Mouse (Mus musculus): ENCODE data around the gene Mfn2.

Mfn2 gene

DNA sequence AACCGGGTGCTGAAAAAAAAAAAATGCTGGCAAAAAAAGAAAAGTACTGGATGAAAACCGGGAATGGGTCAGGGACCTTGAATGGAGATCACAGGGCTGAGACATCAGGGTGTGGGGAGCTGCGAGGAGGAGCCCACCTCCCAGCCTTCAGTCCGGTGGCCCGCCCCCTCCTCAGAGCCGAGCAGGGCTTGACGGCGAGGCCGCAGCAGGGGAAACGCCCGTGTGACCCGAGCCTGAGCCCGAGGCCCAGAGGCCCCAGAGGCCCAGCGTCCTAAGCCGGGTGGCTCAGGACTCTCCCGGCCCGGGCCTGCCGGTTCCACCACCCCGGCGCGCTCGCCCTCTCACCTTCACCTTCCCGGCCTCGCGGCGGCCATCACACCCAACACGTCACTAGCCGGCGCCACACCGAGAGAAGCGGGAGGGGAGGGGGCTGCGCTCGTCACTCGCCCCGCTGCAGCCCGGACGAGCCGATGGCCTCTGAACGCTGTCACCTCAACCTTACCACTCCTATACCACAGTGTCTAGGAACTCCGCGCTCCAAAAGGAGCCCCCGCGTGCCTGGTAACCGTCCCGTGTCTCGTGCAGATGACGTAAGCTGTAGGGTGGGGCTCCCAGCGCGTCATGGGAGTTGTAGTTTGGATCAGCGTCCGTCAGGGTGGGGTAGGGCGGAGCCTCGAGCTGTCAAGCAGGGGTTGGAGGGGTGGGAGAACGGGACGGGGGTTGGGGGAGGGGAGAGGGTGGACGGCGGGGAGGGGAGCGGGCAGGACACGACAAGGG lies at the start of gene Mfn2:
Gene Mfn2, minus strand, starts transcription at position 392 of the 777 bp plus-strand sequence.
- peak; percentile 89 for DNase-seq (ENCODE audit: low spot score)

DNA sequence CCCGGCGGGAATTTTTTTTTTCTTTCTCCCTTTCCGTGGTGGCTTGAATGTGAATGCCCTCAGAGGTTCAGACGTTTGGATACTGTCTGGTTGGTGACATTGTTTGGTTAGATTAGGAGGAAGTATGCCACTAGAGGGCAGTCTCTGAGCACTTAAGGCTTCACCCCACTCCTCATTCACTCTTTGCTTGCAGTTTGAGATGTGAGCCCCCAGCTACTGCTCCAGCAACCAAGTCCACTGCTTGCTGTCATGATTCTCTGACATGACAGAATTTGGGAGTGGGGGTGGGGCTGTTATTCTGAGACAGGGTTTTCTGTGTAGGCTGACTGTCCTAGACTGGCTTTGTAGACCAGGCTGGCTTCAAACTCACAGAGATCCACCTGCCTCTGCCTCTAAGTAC lies 49.1 kb upstream of the Mfn2 start:
- DNase-seq (ENCODE audit: low spot score): no peak

DNA sequence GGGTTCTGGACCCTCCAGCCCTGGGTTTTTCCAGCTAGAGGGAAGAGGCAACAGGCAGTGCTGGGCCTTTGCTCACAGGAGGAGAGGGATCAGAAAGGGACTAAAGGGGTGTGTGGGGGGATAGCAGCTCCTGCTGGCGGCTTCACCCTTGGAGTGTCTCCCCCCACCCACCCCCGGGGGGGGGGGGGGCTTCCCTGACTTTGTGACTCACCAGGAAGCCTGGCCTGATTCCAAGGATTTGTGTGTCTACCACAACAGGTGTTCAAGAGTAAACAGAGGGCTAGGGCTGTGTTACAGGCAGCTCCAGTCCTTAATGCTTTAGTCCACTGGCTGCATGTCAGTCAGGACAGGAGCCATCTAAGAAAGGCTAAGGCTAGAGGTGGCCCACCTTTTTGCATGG lies 43.0 kb upstream of the Mfn2 start:
- DNase-seq (ENCODE audit: low spot score): no peak

DNA sequence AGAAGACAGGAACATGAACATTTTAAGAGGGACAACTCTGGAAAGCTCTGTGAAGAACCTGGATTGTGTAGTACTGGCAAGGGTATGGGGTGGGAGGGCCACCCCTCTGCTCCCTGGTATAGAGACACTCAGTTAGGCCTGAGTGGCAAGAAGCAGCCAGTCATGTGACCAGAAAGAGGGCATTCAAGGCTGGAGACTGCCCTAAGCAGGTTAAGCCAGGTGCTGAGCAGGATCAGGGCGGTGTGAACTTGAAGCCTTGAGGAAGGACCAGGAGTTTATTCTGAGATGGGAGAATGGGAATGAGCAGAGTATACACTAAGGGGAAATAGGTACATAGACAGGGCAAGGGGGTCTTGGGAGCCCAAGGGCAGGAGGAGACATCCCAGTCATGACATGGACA lies 38.5 kb upstream of the Mfn2 start:
- DNase-seq (ENCODE audit: low spot score): no peak

DNA sequence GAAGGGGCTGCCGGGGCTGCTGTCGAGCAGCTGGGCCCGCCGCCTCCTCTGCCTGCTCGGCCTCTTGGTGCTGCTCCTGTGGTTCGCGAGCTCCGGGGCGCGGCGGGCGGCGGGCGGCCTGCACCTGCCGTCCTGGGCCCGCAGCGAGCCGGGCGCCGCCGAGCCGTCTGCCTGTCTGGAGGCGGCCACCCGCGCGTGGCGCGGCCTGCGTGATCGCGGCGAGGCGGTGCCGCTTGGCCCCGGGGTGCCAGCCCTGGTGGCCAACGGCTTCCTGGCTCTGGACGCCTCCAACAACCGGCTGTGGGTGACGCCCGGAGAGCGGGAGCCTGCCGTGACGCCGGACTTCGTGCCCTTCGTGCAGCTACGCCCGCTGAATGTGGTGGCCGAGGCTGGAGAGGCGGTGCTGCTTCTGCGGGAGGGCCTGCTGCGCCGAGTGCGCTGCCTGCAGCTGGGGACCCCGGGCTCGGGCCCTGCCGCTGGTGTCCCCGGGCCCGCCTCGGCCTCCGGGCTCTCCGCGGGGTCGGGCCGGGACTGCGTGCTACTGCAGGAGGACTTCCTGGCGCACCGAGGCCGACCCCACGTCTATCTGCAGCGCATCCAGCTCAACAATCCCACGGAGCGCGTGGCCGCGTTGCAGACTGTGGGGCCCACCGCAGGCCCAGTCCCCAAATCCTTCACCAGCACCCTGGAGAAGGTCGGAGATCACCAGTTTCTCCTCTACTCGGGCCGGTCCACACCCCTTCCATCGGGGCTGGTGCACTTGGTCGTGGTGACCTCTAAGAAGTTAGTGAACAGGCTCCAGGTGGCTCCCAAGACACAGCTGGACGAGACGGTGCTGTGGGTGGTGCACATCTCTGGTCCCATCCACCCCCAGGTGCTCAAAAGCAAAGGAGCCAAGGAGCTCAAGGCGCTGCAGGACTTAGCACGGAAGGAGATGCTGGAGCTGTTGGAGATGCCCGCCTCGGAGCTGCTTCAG lies 36.8 kb upstream of the Mfn2 start:
- peak; percentile 59 for DNase-seq (ENCODE audit: low spot score)

DNA sequence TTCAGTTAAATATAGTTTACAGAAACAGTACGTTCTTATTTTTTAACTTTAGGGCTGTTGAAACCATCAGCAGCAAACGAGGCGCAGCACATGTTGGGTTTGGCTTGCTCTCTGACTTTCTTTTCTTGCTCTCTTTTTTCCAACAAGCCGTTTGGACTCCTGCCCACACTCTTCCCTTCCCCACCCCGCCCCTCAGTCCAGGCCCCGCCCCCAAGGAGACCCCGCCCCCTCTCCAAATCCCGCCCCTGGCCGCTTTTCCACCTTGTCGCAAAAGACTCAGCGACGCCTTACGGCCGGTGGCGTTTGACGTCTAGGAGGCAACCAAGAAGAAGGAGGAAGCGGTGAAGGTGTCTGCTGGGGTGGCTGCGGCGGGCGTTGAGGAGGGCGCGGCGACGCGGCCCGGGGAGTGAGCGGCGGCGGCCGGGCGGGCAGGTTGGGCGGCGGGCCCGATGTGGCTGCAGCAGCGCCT lies 36.1 kb upstream of the Mfn2 start, which contains the start of gene 2510039O18Rik:
Gene 2510039O18Rik, plus strand, starts transcription at position 320 of the 469 bp plus-strand sequence.
- DNase-seq (ENCODE audit: low spot score): peak; percentile 89

DNA sequence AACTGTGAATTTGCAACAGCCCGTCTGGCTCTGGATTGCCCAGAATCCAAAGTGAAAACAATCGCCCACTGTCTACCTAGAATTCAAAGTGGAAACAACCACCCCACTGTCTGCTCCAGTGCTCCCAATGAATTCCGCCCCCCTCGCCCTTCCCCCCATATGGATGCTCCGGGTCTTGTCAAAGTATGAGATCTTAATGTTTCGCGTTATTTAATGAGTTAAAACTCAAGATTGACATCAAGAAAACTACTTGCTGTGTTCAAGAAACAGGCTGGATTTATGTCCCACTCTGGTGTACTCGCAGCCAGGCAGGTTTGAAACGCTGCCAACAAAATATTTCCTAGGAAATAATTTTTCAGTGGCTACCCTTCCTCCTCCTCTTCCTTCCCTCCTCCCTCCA lies 35.6 kb upstream of the Mfn2 start:
- DNase-seq (ENCODE audit: low spot score): no peak

DNA sequence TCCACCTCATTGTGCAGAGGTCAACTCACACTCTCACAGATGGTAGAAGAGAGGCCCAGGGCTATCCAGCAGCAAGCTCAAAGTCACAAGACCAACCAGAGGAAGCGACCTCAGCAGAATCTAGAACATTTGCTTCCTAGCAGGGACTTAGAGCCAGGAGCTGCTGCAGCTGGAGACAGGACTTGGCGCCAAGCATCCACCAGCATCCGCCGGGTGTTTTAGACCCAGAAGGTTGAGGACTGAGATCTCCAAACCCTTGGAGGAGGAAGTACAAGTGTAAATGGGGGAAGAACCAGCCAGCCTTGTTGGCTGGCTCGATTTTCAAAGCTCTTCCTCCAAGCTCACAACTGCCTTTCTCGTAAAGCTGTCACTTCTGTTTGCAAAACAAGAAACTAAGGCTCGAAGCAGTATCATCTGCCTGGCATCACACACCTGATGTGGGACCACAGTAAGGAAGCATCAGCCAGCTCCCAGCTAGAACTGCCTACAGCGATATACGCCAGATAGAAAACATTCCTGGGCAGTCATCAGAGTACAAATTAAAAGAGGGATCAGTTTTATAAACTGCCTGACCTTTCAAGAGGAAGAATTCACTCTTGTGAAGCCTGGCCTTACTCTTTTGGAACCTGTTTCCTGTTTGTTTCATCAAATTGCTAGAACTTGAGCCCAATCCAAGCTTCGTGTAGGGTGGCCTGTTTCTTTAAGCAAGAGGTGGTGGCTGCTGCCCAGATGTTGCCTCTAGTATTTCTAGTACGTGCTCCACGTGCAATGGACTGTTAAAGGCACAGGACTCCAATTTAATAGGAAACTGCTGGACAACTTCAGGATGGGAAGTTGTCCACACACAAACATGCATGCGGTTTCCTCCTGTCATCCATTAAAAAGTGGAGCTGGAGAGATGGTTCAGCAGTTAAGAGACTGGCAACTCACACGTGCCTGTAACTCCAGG lies 33.9 kb upstream of the Mfn2 start:
- DNase-seq (ENCODE audit: low spot score): peak; percentile 52

DNA sequence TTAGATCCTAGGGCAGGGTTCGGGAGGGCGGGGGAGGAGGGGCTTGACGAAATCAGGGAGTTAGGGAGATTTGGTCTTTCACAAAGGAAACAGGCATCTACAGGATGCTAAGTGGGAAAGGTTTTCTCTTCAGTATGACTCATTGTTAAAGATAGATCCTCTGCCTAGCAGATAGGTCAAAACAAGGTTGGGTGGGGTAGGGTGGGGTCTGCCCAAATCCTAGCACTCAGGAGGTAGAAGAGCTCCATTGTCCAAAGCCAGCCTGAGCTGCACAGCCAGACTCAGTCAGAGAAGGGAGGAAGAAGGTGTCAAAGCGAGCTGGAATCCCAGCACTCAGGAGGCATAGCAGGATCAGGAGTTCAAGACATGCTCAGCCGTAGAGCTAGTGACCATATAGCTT lies 33.0 kb upstream of the Mfn2 start:
- no peak for DNase-seq (ENCODE audit: low spot score)

DNA sequence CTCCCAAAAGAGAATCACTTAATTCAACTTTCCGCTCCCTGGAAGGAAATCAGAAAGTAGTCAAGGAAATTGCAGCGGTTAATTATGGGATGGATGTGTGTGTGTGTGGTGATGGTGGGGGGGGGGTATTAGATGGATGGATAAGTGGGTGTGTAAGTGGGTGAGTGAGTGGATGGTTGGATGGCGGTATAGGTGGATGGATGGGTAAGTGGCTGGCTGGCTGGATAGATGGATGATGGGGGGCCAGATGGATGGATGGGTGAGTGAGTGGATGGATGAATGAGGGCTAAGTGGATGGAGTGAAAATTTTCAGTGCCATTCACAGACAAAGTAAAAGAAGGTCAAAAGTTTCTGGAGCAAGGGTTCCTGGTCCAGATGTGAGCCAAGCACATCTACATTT lies 32.5 kb upstream of the Mfn2 start:
- no peak for DNase-seq (ENCODE audit: low spot score)

DNA sequence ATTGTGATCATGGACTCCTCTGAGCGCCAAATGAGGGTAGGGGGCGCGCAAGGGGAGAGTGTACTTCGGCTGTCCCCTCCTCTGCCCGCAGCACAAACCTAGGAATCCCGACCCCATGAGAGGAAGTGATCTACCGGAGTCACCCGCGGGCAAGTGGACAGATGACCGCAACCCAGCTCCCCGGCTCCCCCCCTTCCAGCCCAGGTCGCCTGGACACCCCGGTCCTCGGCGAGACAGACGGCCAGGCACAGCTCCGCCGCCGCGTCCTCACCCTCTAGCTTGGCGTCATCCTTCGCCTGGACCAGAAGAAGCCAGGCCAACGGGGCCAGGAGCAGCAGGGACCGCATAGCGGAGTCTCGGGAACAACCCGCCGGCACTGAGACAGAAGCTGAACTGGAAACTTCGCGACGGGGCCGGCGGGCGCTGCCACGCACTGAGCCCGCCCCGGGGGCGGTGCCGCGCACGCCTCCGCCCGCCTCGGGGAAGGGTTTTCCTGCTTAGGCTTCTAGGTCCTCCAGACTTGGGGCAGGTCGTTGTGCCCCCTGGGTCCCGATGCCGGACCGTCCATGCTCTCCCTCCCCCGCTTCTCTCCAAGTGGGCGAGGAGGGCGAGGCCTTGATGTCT lies 31.9 kb upstream of the Mfn2 start, which contains the start of gene Plod1:
Gene Plod1, minus strand, starts transcription at position 437 of the 624 bp plus-strand sequence.
- DNase-seq (ENCODE audit: low spot score): peak; percentile 77

DNA sequence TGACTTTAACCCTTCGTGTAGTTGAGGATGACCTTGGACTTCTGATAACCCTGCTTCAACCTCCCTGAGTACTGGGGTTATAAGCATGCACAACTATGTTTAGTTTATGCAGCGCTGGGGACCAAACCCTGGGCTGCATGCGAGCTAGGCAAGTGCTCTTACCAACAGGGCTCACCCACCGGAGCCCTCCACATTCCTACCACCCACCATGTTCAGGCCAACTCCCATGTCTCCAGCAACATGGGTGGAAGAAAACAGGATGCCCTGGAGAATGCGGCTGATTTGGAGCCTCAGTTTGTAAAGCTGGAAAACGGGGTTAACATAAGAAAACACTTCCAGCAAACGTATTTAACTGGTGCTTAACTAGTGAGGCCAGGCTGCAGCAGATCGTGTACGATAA lies 31.4 kb upstream of the Mfn2 start:
- DNase-seq (ENCODE audit: low spot score): no peak

DNA sequence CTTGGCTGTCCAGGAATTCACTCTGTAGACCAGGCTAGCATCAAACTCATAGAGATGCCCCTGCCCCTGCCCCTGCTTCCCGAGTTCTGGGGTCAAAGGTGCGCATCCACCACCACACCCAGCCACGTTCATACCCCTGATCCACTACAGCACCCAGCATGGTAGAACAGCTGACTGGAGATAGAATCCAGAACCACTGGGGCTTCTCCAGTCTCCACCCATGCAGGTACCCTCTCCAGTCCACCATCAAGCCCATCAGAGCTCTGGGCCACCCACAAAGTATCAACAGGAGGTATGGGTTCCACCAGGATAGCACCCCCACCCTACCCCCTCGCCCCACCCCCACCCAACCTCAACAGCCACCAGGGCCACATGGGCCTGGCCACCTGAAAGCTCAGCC lies 30.1 kb upstream of the Mfn2 start:
- no peak for DNase-seq (ENCODE audit: low spot score)

DNA sequence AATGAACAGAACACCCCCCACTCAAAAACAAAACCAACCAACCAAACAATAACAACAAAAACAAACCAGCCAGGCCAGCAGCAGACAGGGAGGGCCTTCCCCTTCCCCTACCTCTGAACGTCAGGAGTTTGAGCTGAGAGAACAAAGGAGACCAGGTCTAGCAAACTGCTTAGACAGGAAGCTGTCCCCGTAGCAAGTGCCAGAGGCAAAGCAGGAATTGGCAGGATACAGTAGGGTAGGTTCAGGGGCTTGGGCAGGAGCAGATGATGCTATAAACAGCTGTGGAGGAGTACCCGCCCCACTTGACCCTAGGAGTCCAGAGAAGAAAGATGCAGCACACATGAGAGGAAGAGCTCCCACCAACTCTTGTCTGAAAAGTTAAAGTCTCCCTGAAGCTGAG lies 29.6 kb upstream of the Mfn2 start:
- no peak for DNase-seq (ENCODE audit: low spot score)

DNA sequence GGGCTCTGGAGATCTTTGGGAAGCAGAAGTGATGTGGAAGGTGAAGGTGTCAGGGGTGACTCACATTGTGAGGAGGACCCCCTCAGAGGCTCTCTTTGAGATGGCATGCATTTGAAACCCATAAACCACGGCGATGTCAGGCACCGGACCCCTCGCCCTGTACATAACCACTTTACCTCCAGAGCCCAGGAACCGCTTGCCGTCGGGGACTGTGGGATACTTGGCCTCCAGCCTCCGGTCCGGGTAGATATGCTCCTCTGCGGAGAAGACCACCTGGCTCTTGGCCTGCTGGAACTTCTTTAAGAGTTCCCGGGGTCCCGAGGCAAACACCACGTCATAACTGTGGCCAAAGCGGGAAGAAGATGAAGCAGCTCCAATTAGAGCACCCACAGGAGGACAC lies 26.4 kb upstream of the Mfn2 start:
- DNase-seq (ENCODE audit: low spot score): no peak

DNA sequence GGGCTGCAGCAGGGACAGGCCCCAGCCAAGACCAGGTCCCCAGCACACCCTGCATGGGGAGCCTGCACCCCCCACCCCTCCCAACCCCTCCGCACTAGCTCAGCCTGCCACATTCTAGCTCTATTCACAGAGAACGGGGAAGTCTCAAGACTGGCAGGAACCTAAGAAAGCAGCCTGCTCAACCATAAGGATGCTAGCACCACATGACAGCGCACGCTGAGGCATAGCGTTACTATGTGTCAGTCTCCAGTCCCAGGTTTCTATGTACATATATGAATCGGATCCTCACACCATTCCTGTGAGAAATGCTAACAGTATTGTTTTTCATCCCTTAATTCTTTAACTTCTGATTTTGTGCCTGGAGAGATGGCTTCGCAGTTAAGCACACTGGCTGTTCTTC lies 24.0 kb upstream of the Mfn2 start:
- no peak for DNase-seq (ENCODE audit: low spot score)

DNA sequence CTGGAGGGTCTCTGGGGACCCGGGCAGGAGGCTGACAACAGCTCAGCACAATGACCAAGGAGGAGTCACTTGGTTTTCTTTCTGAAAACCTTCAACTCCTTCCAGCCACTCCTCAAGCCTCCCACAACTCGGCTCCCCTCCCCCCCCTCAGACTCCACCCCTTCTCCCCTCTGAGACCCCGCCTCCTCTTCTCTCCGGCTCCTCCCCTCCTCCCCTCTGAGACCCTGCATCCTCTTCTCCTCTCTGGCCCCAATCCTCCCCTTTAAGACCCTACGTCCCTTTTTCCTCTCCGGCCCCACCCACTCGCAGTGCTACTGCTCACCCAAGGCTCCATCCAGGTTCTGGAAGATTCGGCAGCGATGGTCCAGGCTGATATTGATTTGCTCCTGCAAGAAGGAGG lies 23.6 kb upstream of the Mfn2 start:
- no peak for DNase-seq (ENCODE audit: low spot score)

DNA sequence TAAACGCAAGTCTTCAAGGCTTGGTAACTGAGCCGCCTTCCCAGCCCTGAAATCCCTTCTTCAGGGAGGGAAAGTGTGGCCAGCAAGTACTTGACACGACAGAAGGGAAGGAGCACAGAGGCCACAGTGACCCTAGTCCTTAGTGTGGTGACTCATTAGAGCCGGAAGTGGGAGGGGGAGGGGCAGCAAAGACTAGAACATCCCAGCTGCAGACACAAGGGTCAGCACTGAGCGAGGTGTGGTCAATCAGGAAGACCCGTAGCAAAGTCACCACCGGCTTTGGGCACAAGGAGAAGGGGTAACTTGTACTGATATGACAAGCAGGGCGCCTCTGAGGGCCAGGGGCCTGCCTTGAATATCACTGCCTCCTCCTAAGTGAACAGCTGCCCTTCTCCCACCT lies 23.2 kb upstream of the Mfn2 start:
- DNase-seq (ENCODE audit: low spot score): no peak

DNA sequence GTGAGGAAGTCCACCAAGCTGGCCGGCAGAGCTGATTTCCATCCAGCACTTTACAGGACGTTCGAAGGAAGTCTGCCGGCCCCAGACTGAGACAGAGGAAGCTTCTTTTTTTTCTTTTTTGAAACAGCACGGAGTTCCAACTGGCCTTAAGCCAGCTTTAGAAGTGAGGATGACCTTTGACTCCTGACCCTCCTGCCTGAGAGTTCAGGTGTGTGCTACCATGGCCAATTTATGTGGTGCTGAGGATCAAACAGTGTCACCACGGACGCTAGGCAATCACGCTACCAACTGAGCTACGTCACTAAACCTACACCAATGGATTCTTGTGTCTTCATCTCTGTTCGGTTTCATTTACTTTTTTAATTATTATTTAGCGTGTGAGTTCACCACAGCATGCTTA lies 17.8 kb upstream of the Mfn2 start:
- DNase-seq (ENCODE audit: low spot score): no peak

DNA sequence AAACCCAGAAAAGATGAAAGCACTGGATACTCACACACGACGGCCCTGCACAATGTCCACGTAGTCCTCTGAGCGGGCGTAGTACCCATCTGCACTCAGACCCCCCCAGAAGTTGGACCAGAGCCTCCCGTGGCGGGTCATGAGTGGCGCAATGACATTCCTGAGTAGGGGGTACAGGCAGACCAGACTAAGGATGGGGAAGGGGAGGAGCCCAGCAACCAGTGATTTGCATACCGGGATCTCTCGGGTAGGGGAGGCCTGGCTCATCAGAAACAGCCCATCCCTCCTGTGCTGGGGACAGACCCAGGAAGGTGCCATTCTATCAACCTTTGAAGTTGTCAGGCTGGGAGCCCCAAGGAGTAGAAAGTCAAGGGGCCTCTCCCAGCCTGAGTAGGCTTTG lies 16.5 kb upstream of the Mfn2 start:
- DNase-seq (ENCODE audit: low spot score): no peak

DNA sequence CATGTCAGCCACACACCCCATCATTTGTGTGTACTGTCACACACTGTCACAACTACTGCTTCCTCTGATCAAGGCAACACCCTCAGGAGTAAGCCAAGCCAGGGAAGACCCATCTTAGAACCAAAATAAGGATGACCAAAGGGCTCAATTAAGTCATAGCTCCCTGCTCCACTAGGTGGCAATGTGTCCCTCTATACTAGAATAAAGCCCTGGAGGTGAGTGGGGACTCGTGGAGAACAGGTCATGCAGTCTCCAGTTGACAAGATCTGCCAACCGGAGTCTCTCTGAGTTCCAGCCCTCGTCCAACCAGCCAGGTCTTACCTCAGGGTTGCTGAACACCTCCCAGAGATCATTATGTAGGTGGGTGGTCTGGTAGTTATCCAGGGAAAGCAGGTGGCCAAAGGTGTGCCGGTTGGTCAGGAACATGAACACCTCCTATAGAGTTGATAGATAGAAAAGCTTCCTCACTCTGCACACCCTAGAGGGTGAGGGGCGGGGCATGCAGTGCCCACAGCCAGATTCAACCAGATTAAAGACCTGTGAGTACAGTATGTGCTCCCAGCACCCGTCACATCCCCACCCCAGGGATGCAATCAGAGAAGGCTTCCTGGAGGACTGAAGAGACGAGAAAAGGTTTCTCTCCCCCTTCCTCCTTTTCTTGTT lies 14.1 kb upstream of the Mfn2 start:
- DNase-seq (ENCODE audit: low spot score): no peak

Data from testis, postnatal 14 days (tissue).